Mouse (Mus musculus) thymus, adult 2 months (tissue): Measurements from ENCODE around the gene Sp2.
A peak's percentile ranks its signal among the peaks of the same experiment; 100 is the strongest.

ENCODE experiments used
- CTCF ChIP-seq: fragments of 200-500 bp; IDR thresholded peaks from 2 replicates; pipeline ENCODE4 v1.5.1; 2012; ENCODE audit warnings: mild to moderate bottlenecking, control low read depth, low read length, moderate library complexity, borderline replicate concordance; ENCODE audit not compliant: control insufficient read depth, poor library complexity, insufficient read depth; ENCODE audit errors: extremely low read depth
- POLR2A ChIP-seq: fragments of 200-500 bp; IDR thresholded peaks from 2 replicates; pipeline ENCODE4 v1.6.1; 2012; ENCODE audit warnings: mild to moderate bottlenecking, low read length, control low read depth, moderate library complexity; ENCODE audit not compliant: control insufficient read depth, poor library complexity, insufficient read depth; ENCODE audit errors: extremely low read depth

DNA sequence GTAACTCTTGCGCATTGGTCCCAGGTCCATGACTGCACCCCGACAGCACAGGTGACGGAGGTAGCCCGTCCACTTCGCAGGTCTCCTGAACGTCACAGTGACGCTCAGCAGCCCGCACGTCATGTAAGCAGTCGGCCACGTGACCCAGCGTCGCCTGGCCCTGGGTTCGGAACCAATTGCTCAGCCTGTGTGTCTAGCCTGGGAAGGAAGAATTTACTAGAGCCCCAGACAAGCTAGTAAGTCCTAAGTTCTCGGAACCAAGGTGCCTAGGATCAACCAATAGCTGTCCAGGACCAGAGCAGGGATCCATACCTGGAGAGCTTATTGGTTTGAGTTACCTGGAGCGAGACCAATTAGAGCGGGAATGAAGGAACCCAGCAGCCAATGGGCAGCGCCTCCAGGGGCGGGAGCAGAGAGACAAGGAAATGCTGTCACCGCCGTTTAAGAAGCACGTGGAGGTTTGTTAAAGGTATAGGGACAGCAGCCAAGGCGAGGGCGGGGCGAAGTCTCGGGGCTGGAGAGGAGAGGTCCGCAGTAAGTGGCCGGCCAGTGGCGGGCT, 38.9 kb downstream of the Sp2 start, which contains the start of gene Pnpo:
- no peak; the same call in 1 of the 2 replicates for TF ChIP-seq CTCF
- TF ChIP-seq POLR2A = peak; percentile 28; the same call in 1 of the 2 replicates
